Mouse (Mus musculus) heart, adult 8-10 months (tissue): ENCODE measurements at regions not wholly inside any gene's neighbourhood (a gene's known extent, or its start where the extent isn't known, plus 50 kb on each side); places are given as distances from the start of the nearest gene placed in this dataset.

Source experiments
- DNase-seq: peaks from one replicate; pipeline ENCODE4 v3.0.0; 2022; ENCODE audit warnings: low spot score

GRCm38 (mm10) chr3:78782766-78783165 lies 503.6 kb downstream of the Rapgef2 start:
- no peak for DNase-seq

GRCm38 (mm10) chr3:78755686-78756476 lies 530.4 kb downstream of the Rapgef2 start:
- no peak for DNase-seq

- no peak for DNase-seq
Observed at GRCm38 (mm10) chr3:78736111-78736510, 550.2 kb downstream of the Rapgef2 start.

GRCm38 (mm10) chr3:78716691-78717090 lies 569.6 kb downstream of the Rapgef2 start:
- DNase-seq: no peak

- DNase-seq: no peak
Observed at GRCm38 (mm10) chr3:78707687-78708086, 578.6 kb downstream of the Rapgef2 start.

GRCm38 (mm10) chr3:78698936-78699335 lies 587.4 kb downstream of the Rapgef2 start:
- DNase-seq: no peak

- peak; percentile 28 for DNase-seq
Observed at GRCm38 (mm10) chr3:78691499-78691898, 594.8 kb downstream of the Rapgef2 start.

- DNase-seq: no peak
Observed at GRCm38 (mm10) chr3:78677656-78678055, 608.7 kb downstream of the Rapgef2 start.

- DNase-seq: no peak
Observed at GRCm38 (mm10) chr3:78676806-78677205, 609.5 kb downstream of the Rapgef2 start.

GRCm38 (mm10) chr3:78674529-78675187 lies 611.7 kb downstream of the Rapgef2 start:
- no peak for DNase-seq

- DNase-seq: no peak
Observed at GRCm38 (mm10) chr3:78668050-78668449, 618.3 kb downstream of the Rapgef2 start.

- no peak for DNase-seq
Observed at GRCm38 (mm10) chr3:78667374-78668023, 618.8 kb downstream of the Rapgef2 start.

- no peak for DNase-seq
Observed at GRCm38 (mm10) chr3:78648115-78648514, 638.2 kb downstream of the Rapgef2 start.

GRCm38 (mm10) chr3:78635386-78635785 lies 650.9 kb downstream of the Rapgef2 start:
- peak; percentile 13 for DNase-seq

- peak; percentile 15 for DNase-seq
Observed at GRCm38 (mm10) chr3:78618900-78619299, 667.4 kb downstream of the Rapgef2 start.

- no peak for DNase-seq
Observed at GRCm38 (mm10) chr3:78594718-78595236, 691.5 kb downstream of the Rapgef2 start.

GRCm38 (mm10) chr3:78594305-78594704 lies 692.0 kb downstream of the Rapgef2 start:
- DNase-seq: no peak

- no peak for DNase-seq
Observed at GRCm38 (mm10) chr3:78586639-78587038, 699.7 kb downstream of the Rapgef2 start.

- no peak for DNase-seq
Observed at GRCm38 (mm10) chr3:78581868-78582267, 704.4 kb downstream of the Rapgef2 start.

- DNase-seq: no peak
Observed at GRCm38 (mm10) chr3:78581100-78581499, 705.2 kb downstream of the Rapgef2 start.

- no peak for DNase-seq
Observed at GRCm38 (mm10) chr3:78575667-78576464, 710.5 kb downstream of the Rapgef2 start.

GRCm38 (mm10) chr3:78574807-78575206 lies 711.5 kb downstream of the Rapgef2 start:
- DNase-seq: no peak
